8 mouse cellular contexts compared by ENCODE assay signal in genomic region chr1:167283441-167284257, GRCm38 (mm10). TPM values are rescaled to one million over a fixed set of nuclear protein-coding genes. Genes with fewer than 3 reads are reported as not detected.
A peak's percentile ranks its signal among the peaks of the same experiment; 100 is the strongest.
DNase-seq lines count a peak whose midpoint lies in the region; ATAC-seq and TF ChIP-seq lines count a peak whose summit lies in the region.

No protein-coding gene starts in this region.

- peak; percentile 49 to 56 for DNase-seq in B cell, adult 2 months
- DNase-seq in MEL-GATA-1-ER (ENCODE audit: extremely low read depth, low read depth) = peak; percentile 36
- DNase-seq in frontal cortex, postnatal 36 days (ENCODE audit: low spot score in 2 of 2) = peak; percentile 57 to 65
- peak; percentile 39 to 51 for DNase-seq in kidney, postnatal 25 days
- peak; percentile 82 for DNase-seq in lung, embryonic 14.5 days
- peak; percentile 74 for DNase-seq in thymus, postnatal 14 days

- no peaks in the 10 kb centered on the region for H3K27me3 ChIP-seq in lung, embryonic 14.5 days (ENCODE audit: insufficient read depth, low read length)

- WGBS in lung, embryonic 14.5 days = under 1% methylated on average over 44 of the region's 44 CpGs

- TF ChIP-seq CTCF in lung, embryonic 14.5 days (IDR thresholded peaks at IDR 0.05; ENCODE audit: low read depth) = 0 out of 2 replicates have a peak, but pooled peaks have one; percentile 15

- peak overlapping the region; percentile 87 for H3K4me3 ChIP-seq in lung, embryonic 14.5 days (ENCODE audit: low read depth, low read length)

- peak overlapping the region; percentile 98 for H3K27ac ChIP-seq in lung, embryonic 14.5 days (ENCODE audit: low read depth)

- peaks cover 9% of the 10 kb centered on the region; the same call in 1 of the 2 replicates for H3K36me3 ChIP-seq in lung, embryonic 14.5 days (ENCODE audit: insufficient read depth)

- H3K9me3 ChIP-seq in lung, embryonic 14.5 days (ENCODE audit: low read depth, low read length) = no peaks in the 10 kb centered on the region

- peak; percentile 30 for ATAC-seq in common myeloid progenitor, adult 5-6 weeks (replicated peaks; ENCODE audit: low read depth, poor library complexity, severe bottlenecking)
- peak; percentile 26 for ATAC-seq in lung, embryonic 14.5 days (ENCODE audit: insufficient read depth)
- peak; percentile 24 for ATAC-seq in neutrophil, adult 5-6 weeks (ENCODE audit: extremely low read depth, insufficient number of reproducible peaks, low FRiP score, poor library complexity, severe bottlenecking)

- no peaks in the 10 kb centered on the region for H3K4me1 ChIP-seq in lung, embryonic 14.5 days (ENCODE audit: insufficient read depth)

- H3K9ac ChIP-seq in lung, embryonic 14.5 days = peak overlapping the region; percentile 86

- H3K4me2 ChIP-seq in lung, embryonic 14.5 days = peak overlapping the region; percentile 78

RNA-seq across cellular contexts. Expression of gene Uck2, which starts 1.5 kb away (rescaled TPM):
- total RNA-seq in common myeloid progenitor, adult 5-6 weeks (2017) = 198 and 245 TPM in 2 replicates
- polyA plus RNA-seq in lung, embryonic 14.5 days (2014; fragmentation: Nextera tagmentation; extraction: Ambion mirVana) = 98.3 and 98.8 TPM in 2 replicates
- 9.2 and 12.2 TPM in 2 replicates for total RNA-seq in neutrophil, adult 5-6 weeks (2017)

RNA-seq across cellular contexts. Expression of gene Tmco1, which starts 24.5 kb away (rescaled TPM):
- 194 and 220 TPM in 2 replicates for total RNA-seq in common myeloid progenitor, adult 5-6 weeks (2017)
- 91.5 and 93.1 TPM in 2 replicates for polyA plus RNA-seq in lung, embryonic 14.5 days (2014; fragmentation: Nextera tagmentation; extraction: Ambion mirVana)
- total RNA-seq in neutrophil, adult 5-6 weeks (2017) = 39.8 and 64.0 TPM in 2 replicates

Comparison
In these comparisons a context has a peak if more than half of its experiments do, and no peak if none do; other contexts are left out.
1. Peak in every context shown above with its lines: DNase-seq, ATAC-seq, H3K4me3 ChIP-seq and H3K27ac ChIP-seq.
2. RNA of gene Uck2, which starts 1.5 kb away (total RNA-seq): 198 to 245 TPM in common myeloid progenitor, adult 5-6 weeks; 9.2 to 12.2 TPM in neutrophil, adult 5-6 weeks; every median in the first group is over 10 times any median in the second.